Mouse (Mus musculus) MEL (cell line): ENCODE measurements around the gene Ywhah. TPM values are rescaled to one million over a fixed set of nuclear protein-coding genes. Genes with fewer than 3 reads are reported as not detected.

ENCODE experiments used
- DNase-seq: peaks from one replicate; pipeline ENCODE4 v3.0.0; 2011; ENCODE audit warnings: low read depth, low spot score
- H3K27ac ChIP-seq: 2 replicates; pipeline ENCODE4 v1.5.1; 2012; ENCODE audit warnings: low read depth, mild to moderate bottlenecking, control low read depth, low read length, moderate library complexity; ENCODE audit not compliant: control insufficient read depth
- H3K27me3 ChIP-seq, 2 experiments: fragments of 150-350 bp in 1 of 2; sonication (generic) in 1 of 2; 2 replicates each; pipeline ENCODE4 v1.6.1; 2012; ENCODE audit warnings: low read length in 2 of 2, mild to moderate bottlenecking in 2 of 2, improper control_type of control experiment in 1 of 2, moderate library complexity in 1 of 2; ENCODE audit not compliant: insufficient read depth in 2 of 2, control insufficient read depth in 1 of 2
- H3K36me3 ChIP-seq, 2 experiments: 2 replicates each; pipeline ENCODE4 v1.6.1; 2012 to 2014; ENCODE audit warnings: low read length in 2 of 2, improper control_type of control experiment in 1 of 2, inconsistent platforms in 1 of 2, mild to moderate bottlenecking in 1 of 2; ENCODE audit not compliant: insufficient read depth in 2 of 2, control insufficient read depth in 1 of 2
- H3K4me1 ChIP-seq, 2 experiments: fragments of 150-350 bp in 1 of 2; sonication (generic) in 1 of 2; 2 replicates each; pipeline ENCODE4 v1.6.1; 2012; ENCODE audit warnings: low read length in 2 of 2, improper control_type of control experiment in 1 of 2, mild to moderate bottlenecking in 1 of 2; ENCODE audit not compliant: insufficient read depth in 2 of 2, control insufficient read depth in 1 of 2
- H3K4me3 ChIP-seq, 2 experiments: fragments of 150-350 bp in 1 of 2; sonication (generic) in 1 of 2; 2 replicates each; pipeline ENCODE4 v1.5.1; 2012; ENCODE audit warnings: low read depth in 2 of 2, low read length in 2 of 2, mild to moderate bottlenecking in 2 of 2, moderate library complexity in 2 of 2, control low read depth in 1 of 2, improper control_type of control experiment in 1 of 2; ENCODE audit not compliant: control insufficient read depth in 1 of 2, insufficient read depth in 1 of 2
- H3K79me2 ChIP-seq: 2 replicates; pipeline ENCODE4 v1.6.1; 2012; ENCODE audit warnings: mild to moderate bottlenecking, low read length, moderate library complexity; ENCODE audit not compliant: control insufficient read depth, poor library complexity, insufficient read depth
- H3K9ac ChIP-seq: 2 replicates; pipeline ENCODE4 v1.6.1; 2012; ENCODE audit warnings: low read depth, mild to moderate bottlenecking, control low read depth, low read length, moderate library complexity; ENCODE audit not compliant: control insufficient read depth, poor library complexity, severe bottlenecking
- H3K9me3 ChIP-seq: fragments of 150-350 bp; sonication (generic); replicated peaks from 2 replicates; pipeline ENCODE4 v1.6.1; 2012; ENCODE audit warnings: mild to moderate bottlenecking, low read length, improper control_type of control experiment, moderate library complexity; ENCODE audit not compliant: insufficient read depth
- BHLHE40 ChIP-seq: IDR thresholded peaks from 2 replicates; pipeline ENCODE4 v1.6.1; 2012; ENCODE audit warnings: low read depth, mild to moderate bottlenecking, inconsistent platforms, low read length, improper control_type of control experiment, borderline replicate concordance
- E2F4 ChIP-seq: IDR thresholded peaks from 2 replicates; pipeline ENCODE4 v1.6.1; 2011; ENCODE audit warnings: low read depth, low read length, improper control_type of control experiment, borderline replicate concordance
- ELF1 ChIP-seq: IDR thresholded peaks from 2 replicates; pipeline ENCODE4 v1.6.1; 2014; ENCODE audit warnings: low read depth, mild to moderate bottlenecking, inconsistent platforms, low read length, improper control_type of control experiment, moderate library complexity
- ETS1 ChIP-seq: IDR thresholded peaks from 2 replicates; pipeline ENCODE4 v1.6.1; 2012; ENCODE audit warnings: low read depth, mild to moderate bottlenecking, inconsistent platforms, low read length, improper control_type of control experiment, moderate library complexity
- GABPA ChIP-seq: IDR thresholded peaks from 2 replicates; pipeline ENCODE4 v1.6.1; 2012; ENCODE audit warnings: low read depth, mild to moderate bottlenecking, inconsistent platforms, low read length, improper control_type of control experiment, moderate library complexity
- GATA1 ChIP-seq: IDR thresholded peaks from 2 replicates; pipeline ENCODE4 v1.6.1; 2011; ENCODE audit warnings: low read depth, low read length, improper control_type of control experiment
- HCFC1 ChIP-seq: IDR thresholded peaks from 2 replicates; pipeline ENCODE4 v1.6.1; 2012; ENCODE audit warnings: low read depth, mild to moderate bottlenecking, inconsistent platforms, low read length, improper control_type of control experiment, moderate library complexity
- JUND ChIP-seq: IDR thresholded peaks from 2 replicates; pipeline ENCODE4 v1.6.1; 2011; ENCODE audit warnings: low read depth, mild to moderate bottlenecking, improper control_type of control experiment, low read length
- MAFK ChIP-seq: IDR thresholded peaks from 2 replicates; pipeline ENCODE4 v1.6.1; 2011; ENCODE audit warnings: low read depth, mild to moderate bottlenecking, low read length, improper control_type of control experiment, borderline replicate concordance
- MAX ChIP-seq: IDR thresholded peaks from 2 replicates; pipeline ENCODE4 v1.6.1; 2011; ENCODE audit warnings: low read length, improper control_type of control experiment
- MXI1 ChIP-seq: IDR thresholded peaks from 2 replicates; pipeline ENCODE4 v1.6.1; 2011; ENCODE audit warnings: mild to moderate bottlenecking, low read depth, low read length, improper control_type of control experiment
- MYC ChIP-seq: IDR thresholded peaks from 2 replicates; pipeline ENCODE4 v1.6.1; 2011; ENCODE audit warnings: low read depth, mild to moderate bottlenecking, low read length, improper control_type of control experiment, moderate library complexity
- POLR2AphosphoS2 ChIP-seq: IDR thresholded peaks from 2 replicates; pipeline ENCODE4 v1.6.1; 2011; ENCODE audit warnings: low read length, improper control_type of control experiment
- SIN3A ChIP-seq: IDR thresholded peaks from 2 replicates; pipeline ENCODE4 v1.6.1; 2012; ENCODE audit warnings: low read length, improper control_type of control experiment, inconsistent platforms
- SMC3 ChIP-seq: IDR thresholded peaks from 2 replicates; pipeline ENCODE4 v1.6.1; 2011; ENCODE audit warnings: low read depth, low read length, improper control_type of control experiment
- TBP ChIP-seq: IDR thresholded peaks from 2 replicates; pipeline ENCODE4 v1.8.0; 2011; ENCODE audit warnings: low read depth, low read length, improper control_type of control experiment
- UBTF ChIP-seq: IDR thresholded peaks from 2 replicates; pipeline ENCODE4 v1.6.1; 2012; ENCODE audit warnings: low read depth, mild to moderate bottlenecking, inconsistent platforms, low read length, improper control_type of control experiment, moderate library complexity, borderline replicate concordance; ENCODE audit not compliant: insufficient read depth
- USF2 ChIP-seq, 2 experiments: IDR thresholded peaks; 2 replicates each; pipeline ENCODE4 v1.6.1; 2011 to 2012; ENCODE audit warnings: improper control_type of control experiment in 2 of 2, low read length in 2 of 2, borderline replicate concordance in 1 of 2, inconsistent platforms in 1 of 2, low read depth in 1 of 2, mild to moderate bottlenecking in 1 of 2; ENCODE audit not compliant: insufficient read depth in 1 of 2
- ZC3H11A ChIP-seq: IDR thresholded peaks from 2 replicates; pipeline ENCODE4 v1.6.1; 2012; ENCODE audit warnings: low read depth, mild to moderate bottlenecking, inconsistent platforms, low read length, improper control_type of control experiment
- ZKSCAN1 ChIP-seq: IDR thresholded peaks from 2 replicates; pipeline ENCODE4 v1.6.1; 2012; ENCODE audit warnings: low read depth, mild to moderate bottlenecking, inconsistent platforms, low read length, improper control_type of control experiment, moderate library complexity
- ZMIZ1 ChIP-seq: IDR thresholded peaks from 2 replicates; pipeline ENCODE4 v1.6.1; 2012; ENCODE audit warnings: low read depth, mild to moderate bottlenecking, inconsistent platforms, low read length, improper control_type of control experiment, moderate library complexity
- ZNF384 ChIP-seq: IDR thresholded peaks from 2 replicates; pipeline ENCODE4 v1.6.1; 2012; ENCODE audit warnings: low read depth, mild to moderate bottlenecking, inconsistent platforms, low read length, improper control_type of control experiment
- polyA plus RNA-seq, 2 experiments: library from polyadenylated mRNA; stranded (reverse) in 1 of 2; unstranded in 1 of 2; fragments of >175 nt in 1 of 2; fragments of >200 nt in 1 of 2; gene quantifications; 2 replicates each; pipeline versions ENCODE4 v1.2.1 to v1.2.4; 2012; ENCODE audit warnings: low replicate concordance in 2 of 2, low read depth in 1 of 2; ENCODE audit not compliant: insufficient read length in 2 of 2, insufficient read depth in 1 of 2, missing spikeins in 1 of 2
- total RNA-seq: library from RNA; depleted of rRNA; stranded (reverse); fragments of 300-350 nt; gene quantifications from 2 replicates; pipeline ENCODE4 v1.2.3, GENCODE M21; 2012

The Ywhah gene
- total and polyA plus RNA-seq, 3 experiments: 80.0 to 312 TPM; not detected in 1

GRCm38 (mm10) chr5:32985379-32985778 is 33.2 kb upstream of the Ywhah start:
- Histone ChIP-seq H3K9me3 (no peaks in the 10 kb centered on the region), H3K36me3 (peaks cover 0 to 3% of the 10 kb centered on the region in 2 experiments; a peak in 2 of 4 replicates), H3K27me3 (no peaks in the 10 kb centered on the region), H3K9ac (no peak overlapping the region), H3K79me2 (no peaks in the 10 kb centered on the region), H3K27ac (no peak overlapping the region), H3K4me3 (no peak overlapping the region), H3K4me1 (peaks cover 0 to 2% of the 10 kb centered on the region in 2 experiments; a peak in 1 of 4 replicates)
- no peak for TF ChIP-seq MAX
- no peak for DNase-seq

- Histone ChIP-seq H3K27me3 (no peaks in the 10 kb centered on the region), H3K9ac (no peak overlapping the region), H3K9me3 (no peaks in the 10 kb centered on the region), H3K36me3 (peaks cover 0 to 3% of the 10 kb centered on the region in 2 experiments; a peak in 2 of 4 replicates), H3K4me1 (peaks cover 0 to 2% of the 10 kb centered on the region in 2 experiments; a peak in 1 of 4 replicates), H3K4me3 (no peak overlapping the region), H3K27ac (no peak overlapping the region), H3K79me2 (no peaks in the 10 kb centered on the region)
- DNase-seq: no peak
- TF ChIP-seq HCFC1 (no peak), ZMIZ1 (no peak), ELF1 (no peak), ZNF384 (no peak), GATA1 (no peak), ETS1 (no peak), E2F4 (no peak), POLR2AphosphoS2 (no peak), UBTF (no peak), ZKSCAN1 (no peak), MAFK (no peak), TBP (no peak), SMC3 (no peak)
These were observed 30.7 kb upstream of the Ywhah start for GRCm38 (mm10) chr5:32987873-32988272.

- Histone ChIP-seq H3K9me3 (no peaks in the 10 kb centered on the region), H3K9ac (no peak overlapping the region), H3K27ac (no peak overlapping the region), H3K4me1 (peaks cover 0 to 2% of the 10 kb centered on the region in 2 experiments; a peak in 1 of 4 replicates), H3K4me3 (no peak overlapping the region), H3K36me3 (peaks cover 0 to 3% of the 10 kb centered on the region in 2 experiments; a peak in 2 of 4 replicates), H3K27me3 (no peaks in the 10 kb centered on the region), H3K79me2 (no peaks in the 10 kb centered on the region)
- TF ChIP-seq BHLHE40 (no peak), MXI1 (no peak), TBP (no peak), ETS1 (no peak), USF2 (IDR thresholded peaks at IDR 0.05; ENCODE audit: borderline replicate concordance in 1 of 2, insufficient read depth in 1 of 2, low read depth in 1 of 2, low read length in 2 of 2) (no peak), JUND (no peak), ZMIZ1 (no peak), ELF1 (no peak), MYC (no peak), ZC3H11A (no peak), GABPA (no peak), UBTF (no peak), E2F4 (no peak), SIN3A (no peak)
- no peak for DNase-seq
These were observed 28.5 kb upstream of the Ywhah start for GRCm38 (mm10) chr5:32989959-32990640.
